Mouse (Mus musculus): ENCODE measurements around the gene Kctd20.

The Kctd20 gene

GRCm38 (mm10) chr17:28951831-28952799 is at the start of gene Kctd20:
Kctd20 (plus strand) TSS chr17:28951950.
- in situ Hi-C loops (cut with MseI, MboI): no loop called here

GRCm38 (mm10) chr17:28904546-28905376 is 47.0 kb upstream of the Kctd20 start:
- in situ Hi-C loops (cut with MseI, MboI): no loop called here

GRCm38 (mm10) chr17:28905377-28905916 is 46.3 kb upstream of the Kctd20 start:
- in situ Hi-C loops (cut with MseI, MboI): no loop called here

GRCm38 (mm10) chr17:28907959-28908358 is 43.8 kb upstream of the Kctd20 start:
- in situ Hi-C loops (cut with MseI, MboI): no loop called here

GRCm38 (mm10) chr17:28909252-28909941 is 42.4 kb upstream of the Kctd20 start:
- in situ Hi-C loops (cut with MseI, MboI): no loop called here

- in situ Hi-C loops (cut with MseI, MboI): no loop called here
These were observed 41.6 kb upstream of the Kctd20 start for GRCm38 (mm10) chr17:28910139-28910538.

- in situ Hi-C loops (cut with MseI, MboI): no loop called here
These were observed 38.5 kb upstream of the Kctd20 start for GRCm38 (mm10) chr17:28913200-28913599.

GRCm38 (mm10) chr17:28913940-28914339 is 37.8 kb upstream of the Kctd20 start:
- in situ Hi-C loops (cut with MseI, MboI): no loop called here

GRCm38 (mm10) chr17:28915060-28915628 is 36.6 kb upstream of the Kctd20 start, which contains the start of gene 4930539E08Rik:
4930539E08Rik (minus strand) TSS chr17:28915324.
- in situ Hi-C loops (cut with MseI, MboI): no loop called here

- in situ Hi-C loops (cut with MseI, MboI): no loop called here
These were observed 35.2 kb upstream of the Kctd20 start for GRCm38 (mm10) chr17:28916520-28916919.

- in situ Hi-C loops (cut with MseI, MboI): no loop called here
These were observed 30.7 kb upstream of the Kctd20 start for GRCm38 (mm10) chr17:28921086-28921485.

- in situ Hi-C loops (cut with MseI, MboI): no loop called here
These were observed 29.7 kb upstream of the Kctd20 start for GRCm38 (mm10) chr17:28922096-28922495.

GRCm38 (mm10) chr17:28924957-28925595 is 26.7 kb upstream of the Kctd20 start:
- in situ Hi-C loops (cut with MseI, MboI): no loop called here

GRCm38 (mm10) chr17:28926380-28926779 is 25.4 kb upstream of the Kctd20 start:
- in situ Hi-C loops (cut with MseI, MboI): no loop called here

- in situ Hi-C loops (cut with MseI, MboI): no loop called here
These were observed 24.7 kb upstream of the Kctd20 start for GRCm38 (mm10) chr17:28926866-28927635.

- in situ Hi-C loops (cut with MseI, MboI): no loop called here
These were observed 23.7 kb upstream of the Kctd20 start for GRCm38 (mm10) chr17:28928004-28928403.

GRCm38 (mm10) chr17:28929369-28929768 is 22.4 kb upstream of the Kctd20 start:
- in situ Hi-C loops (cut with MseI, MboI): no loop called here

- in situ Hi-C loops (cut with MseI, MboI): no loop called here
These were observed 21.2 kb upstream of the Kctd20 start for GRCm38 (mm10) chr17:28930392-28931074.
